Mouse (Mus musculus) MEL (cell line): Measurements from ENCODE around the gene Kansl2. TPM values are rescaled to one million over a fixed set of nuclear protein-coding genes. Genes with fewer than 3 reads are reported as not detected.
A peak's percentile ranks its signal among the peaks of the same experiment; 100 is the strongest.

Source experiments
- DNase-seq: peaks from one replicate; pipeline ENCODE4 v3.0.0; 2011; ENCODE audit warnings: low read depth, low spot score
- H3K27ac ChIP-seq: 2 replicates; pipeline ENCODE4 v1.5.1; 2012; ENCODE audit warnings: low read depth, mild to moderate bottlenecking, control low read depth, low read length, moderate library complexity; ENCODE audit not compliant: control insufficient read depth
- H3K27me3 ChIP-seq, 2 experiments: fragments of 150-350 bp in 1 of 2; sonication (generic) in 1 of 2; 2 replicates each; pipeline ENCODE4 v1.6.1; 2012; ENCODE audit warnings: low read length in 2 of 2, mild to moderate bottlenecking in 2 of 2, improper control_type of control experiment in 1 of 2, moderate library complexity in 1 of 2; ENCODE audit not compliant: insufficient read depth in 2 of 2, control insufficient read depth in 1 of 2
- H3K36me3 ChIP-seq, 2 experiments: 2 replicates each; pipeline ENCODE4 v1.6.1; 2012 to 2014; ENCODE audit warnings: low read length in 2 of 2, improper control_type of control experiment in 1 of 2, inconsistent platforms in 1 of 2, mild to moderate bottlenecking in 1 of 2; ENCODE audit not compliant: insufficient read depth in 2 of 2, control insufficient read depth in 1 of 2
- H3K4me1 ChIP-seq, 2 experiments: fragments of 150-350 bp in 1 of 2; sonication (generic) in 1 of 2; 2 replicates each; pipeline ENCODE4 v1.6.1; 2012; ENCODE audit warnings: low read length in 2 of 2, improper control_type of control experiment in 1 of 2, mild to moderate bottlenecking in 1 of 2; ENCODE audit not compliant: insufficient read depth in 2 of 2, control insufficient read depth in 1 of 2
- H3K4me3 ChIP-seq, 2 experiments: fragments of 150-350 bp in 1 of 2; sonication (generic) in 1 of 2; 2 replicates each; pipeline ENCODE4 v1.5.1; 2012; ENCODE audit warnings: low read depth in 2 of 2, low read length in 2 of 2, mild to moderate bottlenecking in 2 of 2, moderate library complexity in 2 of 2, control low read depth in 1 of 2, improper control_type of control experiment in 1 of 2; ENCODE audit not compliant: control insufficient read depth in 1 of 2, insufficient read depth in 1 of 2
- H3K79me2 ChIP-seq: 2 replicates; pipeline ENCODE4 v1.6.1; 2012; ENCODE audit warnings: mild to moderate bottlenecking, low read length, moderate library complexity; ENCODE audit not compliant: control insufficient read depth, poor library complexity, insufficient read depth
- H3K9ac ChIP-seq: 2 replicates; pipeline ENCODE4 v1.6.1; 2012; ENCODE audit warnings: low read depth, mild to moderate bottlenecking, control low read depth, low read length, moderate library complexity; ENCODE audit not compliant: control insufficient read depth, poor library complexity, severe bottlenecking
- H3K9me3 ChIP-seq: fragments of 150-350 bp; sonication (generic); replicated peaks from 2 replicates; pipeline ENCODE4 v1.6.1; 2012; ENCODE audit warnings: mild to moderate bottlenecking, low read length, improper control_type of control experiment, moderate library complexity; ENCODE audit not compliant: insufficient read depth
- CHD1 ChIP-seq: IDR thresholded peaks from 2 replicates; pipeline ENCODE4 v1.6.1; 2012; ENCODE audit warnings: low read depth, mild to moderate bottlenecking, inconsistent platforms, low read length, improper control_type of control experiment
- GATA1 ChIP-seq: IDR thresholded peaks from 2 replicates; pipeline ENCODE4 v1.6.1; 2011; ENCODE audit warnings: low read depth, low read length, improper control_type of control experiment
- MAFK ChIP-seq: IDR thresholded peaks from 2 replicates; pipeline ENCODE4 v1.6.1; 2011; ENCODE audit warnings: low read depth, mild to moderate bottlenecking, low read length, improper control_type of control experiment, borderline replicate concordance
- MAX ChIP-seq: IDR thresholded peaks from 2 replicates; pipeline ENCODE4 v1.6.1; 2011; ENCODE audit warnings: low read length, improper control_type of control experiment
- MXI1 ChIP-seq: IDR thresholded peaks from 2 replicates; pipeline ENCODE4 v1.6.1; 2011; ENCODE audit warnings: mild to moderate bottlenecking, low read depth, low read length, improper control_type of control experiment
- MYB ChIP-seq: IDR thresholded peaks from 2 replicates; pipeline ENCODE4 v1.6.1; 2011; ENCODE audit warnings: mild to moderate bottlenecking, low read depth, low read length, improper control_type of control experiment
- POLR2AphosphoS2 ChIP-seq: IDR thresholded peaks from 2 replicates; pipeline ENCODE4 v1.6.1; 2011; ENCODE audit warnings: low read length, improper control_type of control experiment
- POLR2AphosphoS5 ChIP-seq: IDR thresholded peaks from 2 replicates; pipeline ENCODE4 v1.6.1; 2012; ENCODE audit warnings: low read depth, borderline replicate concordance, mild to moderate bottlenecking, inconsistent platforms, low read length, moderate library complexity, mixed read lengths
- SIN3A ChIP-seq: IDR thresholded peaks from 2 replicates; pipeline ENCODE4 v1.6.1; 2012; ENCODE audit warnings: low read length, improper control_type of control experiment, inconsistent platforms
- TBP ChIP-seq: IDR thresholded peaks from 2 replicates; pipeline ENCODE4 v1.8.0; 2011; ENCODE audit warnings: low read depth, low read length, improper control_type of control experiment
- ZC3H11A ChIP-seq: IDR thresholded peaks from 2 replicates; pipeline ENCODE4 v1.6.1; 2012; ENCODE audit warnings: low read depth, mild to moderate bottlenecking, inconsistent platforms, low read length, improper control_type of control experiment
- ZMIZ1 ChIP-seq: IDR thresholded peaks from 2 replicates; pipeline ENCODE4 v1.6.1; 2012; ENCODE audit warnings: low read depth, mild to moderate bottlenecking, inconsistent platforms, low read length, improper control_type of control experiment, moderate library complexity
- polyA plus RNA-seq, 2 experiments: library from polyadenylated mRNA; stranded (reverse) in 1 of 2; unstranded in 1 of 2; fragments of >175 nt in 1 of 2; fragments of >200 nt in 1 of 2; gene quantifications; 2 replicates each; pipeline versions ENCODE4 v1.2.1 to v1.2.4; 2012; ENCODE audit warnings: low replicate concordance in 2 of 2, low read depth in 1 of 2; ENCODE audit not compliant: insufficient read length in 2 of 2, insufficient read depth in 1 of 2, missing spikeins in 1 of 2
- total RNA-seq: library from RNA; depleted of rRNA; stranded (reverse); fragments of 300-350 nt; gene quantifications from 2 replicates; pipeline ENCODE4 v1.2.3, GENCODE M21; 2012

Gene Kansl2
- total and polyA plus RNA-seq, 3 experiments: 157 to 170 TPM; not detected in 1

DNA sequence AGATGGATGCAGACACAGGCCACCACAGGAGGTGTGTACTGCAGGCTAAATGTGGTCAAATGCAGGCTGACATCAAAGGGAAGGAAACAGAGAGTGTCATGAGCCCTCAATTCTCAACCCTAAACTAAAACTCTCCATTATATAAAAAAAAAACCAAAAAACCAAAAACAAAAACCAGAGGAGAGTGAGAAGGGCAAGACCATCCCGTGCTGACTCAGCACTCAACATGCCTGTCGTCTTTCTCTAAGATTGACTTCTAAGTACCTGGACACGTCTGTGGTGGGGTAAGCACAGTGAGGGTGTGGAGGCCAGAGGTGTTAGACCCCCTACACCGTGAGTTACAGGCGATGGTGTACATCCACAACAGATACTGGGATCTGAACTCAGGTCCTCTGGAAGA, 12.8 kb upstream of the Kansl2 start:
- no peak overlapping the region for H3K4me3 ChIP-seq
- no peaks in the 10 kb centered on the region for H3K9me3 ChIP-seq
- H3K9ac ChIP-seq: no peak overlapping the region
- DNase-seq: no peak
- no peak for TF ChIP-seq TBP
- TF ChIP-seq MAFK: peak; percentile 74
- H3K36me3 ChIP-seq: peaks cover 0 to 74% of the 10 kb centered on the region in 2 experiments; a peak in 2 of 4 replicates
- no peaks in the 10 kb centered on the region for H3K27me3 ChIP-seq
- H3K27ac ChIP-seq: no peak overlapping the region
- peaks cover 2% of the 10 kb centered on the region for H3K79me2 ChIP-seq
- peaks cover 0 to 3% of the 10 kb centered on the region in 2 experiments; a peak in 3 of 4 replicates for H3K4me1 ChIP-seq

DNA sequence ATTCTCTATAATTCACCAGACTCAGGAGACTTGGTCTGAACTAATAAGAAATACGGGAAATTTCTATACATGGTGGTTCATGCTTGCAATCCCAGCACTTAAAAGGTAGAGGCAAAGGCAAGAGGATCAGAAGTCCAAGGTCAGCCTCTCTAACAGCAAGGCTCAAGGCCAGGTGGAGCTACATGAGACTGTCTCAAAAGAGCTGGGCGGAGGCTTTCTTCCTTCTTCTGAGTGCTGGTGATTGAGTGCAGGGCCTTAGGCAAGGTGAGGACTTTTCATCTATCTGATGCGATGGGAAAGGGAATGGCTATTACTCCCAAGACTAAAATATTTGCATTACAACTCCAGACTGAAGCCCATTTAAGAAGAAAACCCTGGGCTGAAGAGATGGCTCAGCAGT, 11.1 kb upstream of the Kansl2 start:
- peaks cover 3 to 78% of the 10 kb centered on the region in 2 experiments; a peak in 2 of 4 replicates for H3K36me3 ChIP-seq
- H3K9me3 ChIP-seq: no peaks in the 10 kb centered on the region
- no peaks in the 10 kb centered on the region for H3K27me3 ChIP-seq
- no peak overlapping the region for H3K4me3 ChIP-seq
- TF ChIP-seq GATA1 (no peak), POLR2AphosphoS2 (no peak), ZMIZ1 (no peak), ZC3H11A (no peak), POLR2AphosphoS5 (no peak), MYB (no peak), MAX (no peak)
- TF ChIP-seq, all 39 proteins: peak for 0
- no peak for DNase-seq
- peaks cover 2% of the 10 kb centered on the region for H3K79me2 ChIP-seq
- H3K9ac ChIP-seq: no peak overlapping the region
- H3K27ac ChIP-seq: no peak overlapping the region
- peaks cover 0 to 11% of the 10 kb centered on the region in 2 experiments; a peak in 3 of 4 replicates for H3K4me1 ChIP-seq

DNA sequence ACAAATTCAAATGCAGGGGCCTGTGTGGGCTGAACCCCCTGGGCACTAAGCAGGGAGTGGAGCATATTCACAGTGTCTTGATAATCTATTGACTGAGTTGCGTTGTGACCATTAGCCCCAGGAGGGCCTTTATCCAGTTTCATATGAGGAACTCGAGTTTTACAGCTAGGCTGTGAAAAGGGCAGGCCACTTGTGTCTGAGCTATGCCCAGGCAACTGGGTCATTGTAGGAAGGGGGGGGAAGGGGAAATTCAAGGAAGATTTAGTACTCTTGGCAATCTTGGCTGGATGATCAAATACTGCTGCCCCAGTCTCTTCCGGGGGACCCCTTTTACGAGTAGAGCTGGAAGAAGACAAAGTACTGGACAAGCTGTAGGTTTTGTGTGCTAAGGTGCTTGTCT, 9.3 kb upstream of the Kansl2 start:
- DNase-seq: no peak
- H3K4me1 ChIP-seq: peaks cover 0 to 11% of the 10 kb centered on the region in 2 experiments; a peak in 3 of 4 replicates
- H3K36me3 ChIP-seq: peaks cover 3 to 80% of the 10 kb centered on the region in 2 experiments; a peak in 2 of 4 replicates
- H3K27me3 ChIP-seq: no peaks in the 10 kb centered on the region
- TF ChIP-seq SIN3A (no peak), POLR2AphosphoS2 (0 out of 2 replicates have a peak, but pooled peaks have one; percentile 30), MXI1 (no peak), CHD1 (no peak), GATA1 (no peak)
- no peaks in the 10 kb centered on the region for H3K9me3 ChIP-seq
- H3K9ac ChIP-seq: no peak overlapping the region
- H3K27ac ChIP-seq: no peak overlapping the region
- H3K4me3 ChIP-seq: no peak overlapping the region
- peaks cover 2% of the 10 kb centered on the region for H3K79me2 ChIP-seq
